Mouse (Mus musculus) spleen, adult 10 weeks (tissue): ENCODE data around the gene Cct5. TPM values are rescaled to one million over a fixed set of nuclear protein-coding genes. Genes with fewer than 3 reads are reported as not detected.

Experiments
- polyA plus RNA-seq: library from polyadenylated mRNA; stranded (reverse); fragments of 350-450 nt; fragmentation: Illumina TruSeq; extraction: RNeasy Lipid Tissue Mini Kit (QIAGEN cat#74804); gene quantifications from one replicate; pipeline ENCODE4 v1.2.3, GENCODE M21; 2015; ENCODE audit warnings: low replicate concordance; ENCODE audit not compliant: insufficient read depth

Gene Cct5
- 260 TPM for polyA plus RNA-seq

DNA sequence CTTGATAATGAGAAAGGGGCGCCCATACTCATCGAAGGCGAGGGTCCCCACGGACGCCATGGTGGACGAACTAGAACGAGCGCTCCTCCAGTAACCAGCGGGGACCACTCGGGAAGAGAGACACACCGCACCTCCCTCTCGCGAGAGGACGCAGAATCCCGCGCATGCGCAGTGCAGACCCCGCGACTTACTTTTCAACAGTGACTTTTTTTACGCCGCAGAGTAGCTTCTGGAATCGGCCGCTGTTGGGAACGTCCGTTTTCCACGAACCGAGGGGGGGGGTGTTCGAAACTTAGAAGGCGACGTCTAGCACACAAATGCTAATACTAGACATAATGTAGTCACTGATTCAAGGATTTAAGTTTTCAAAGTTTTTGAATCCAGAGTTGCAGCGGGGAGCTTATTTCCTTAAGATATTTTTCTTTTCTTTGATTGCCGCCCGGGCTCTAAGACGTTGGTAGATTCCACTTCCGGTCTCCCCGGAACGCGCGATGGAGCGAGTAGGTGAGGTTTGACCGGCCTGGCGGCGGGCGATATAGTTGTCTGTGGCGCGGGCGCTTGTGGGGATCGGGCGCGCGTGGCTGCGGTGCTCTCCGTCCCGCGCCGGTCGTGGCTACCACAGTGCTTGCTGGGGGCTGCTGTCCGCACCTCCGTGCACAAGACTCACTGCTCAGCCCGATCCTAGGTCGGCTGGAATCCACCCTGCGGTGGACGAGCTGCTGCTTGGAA lies at the start of gene Cct5, which contains the start of gene Fam173b:
Gene Cct5, minus strand, starts transcription at position 159 of the 729 bp plus-strand sequence.
Gene Fam173b, plus strand, starts transcription at position 207 of the 729 bp plus-strand sequence.

GRCm38 (mm10) chr15:31565184-31565583 lies 36.4 kb downstream of the Cct5 start, which contains the start of gene Cmbl:
Cmbl (plus strand) TSS chr15:31565389.

Other genes with a start within 250 kb of the Cct5 start
- gene Ankrd33b, start 234.1 kb downstream of the Cct5 start, polyA plus RNA-seq = 5.2 TPM
- gene Ropn1l, start 148.1 kb downstream of the Cct5 start, polyA plus RNA-seq = 0.62 TPM
- 56.8 TPM for gene March6, start 70.8 kb downstream of the Cct5 start, polyA plus RNA-seq
- 21.4 TPM for gene Cmbl, start 36.4 kb downstream of the Cct5 start, polyA plus RNA-seq
- gene Fam173b, start within 50 bp of the Cct5 start, polyA plus RNA-seq = 17.5 TPM